Mouse (Mus musculus) urinary bladder, postnatal 10 days (tissue): ENCODE measurements around the gene AL732309.1.
"Not testable (repeated sequence)": the region's sequence is repeated elsewhere in the genome, so short reads cannot be mapped to it uniquely, and the experiment has no call there.

Experiments used
- DNase-seq: peaks from one replicate; pipeline ENCODE4 v3.0.0; 2022; ENCODE audit warnings: low spot score

The AL732309.1 gene

DNA sequence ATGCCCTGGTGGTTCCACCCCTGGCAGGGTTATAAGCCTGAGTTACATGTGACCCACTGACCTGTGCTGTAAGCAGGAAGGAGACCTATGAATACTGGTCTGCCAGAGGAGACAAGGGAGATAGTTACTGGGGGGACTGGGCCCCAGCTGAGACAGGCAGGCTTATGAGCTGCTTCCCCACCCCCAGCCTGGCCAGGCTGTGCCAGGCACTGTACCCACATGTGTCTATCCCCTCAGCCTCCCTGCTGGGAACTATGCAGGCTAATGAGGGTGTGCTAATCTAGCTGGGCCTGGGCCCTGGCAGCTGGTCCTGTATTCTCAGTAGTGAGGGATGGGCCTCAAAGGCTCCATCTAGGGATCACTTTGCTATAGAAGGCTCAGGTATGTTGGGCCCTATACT is 20.6 kb upstream of the AL732309.1 start:
- DNase-seq, result no peak

- DNase-seq, result no peak
Observed at GRCm38 (mm10) chr2:25266720-25267119, 20.1 kb upstream of the AL732309.1 start.

- no peak for DNase-seq
Observed at GRCm38 (mm10) chr2:25265897-25266656, 19.4 kb upstream of the AL732309.1 start.

DNA sequence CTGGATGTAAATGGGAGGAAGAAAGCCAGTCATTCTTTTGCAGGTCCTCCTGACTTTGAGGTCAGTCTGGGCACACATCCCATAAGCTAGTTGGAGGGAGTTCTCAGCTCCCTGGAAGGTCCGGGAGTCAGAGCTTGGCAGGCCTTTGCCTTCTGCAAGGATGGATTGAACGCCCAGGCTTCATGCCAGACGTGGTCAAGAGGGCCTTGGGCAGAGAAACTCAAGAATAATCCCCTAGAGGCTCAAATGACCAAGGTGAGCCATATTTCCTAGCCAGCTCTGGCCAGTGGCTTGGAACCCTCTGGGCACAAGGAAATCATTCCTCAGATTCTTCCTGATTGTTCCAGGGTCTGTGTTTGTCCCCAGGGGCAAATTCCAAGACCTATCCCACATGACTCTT is 18.2 kb upstream of the AL732309.1 start:
- no peak for DNase-seq

DNA sequence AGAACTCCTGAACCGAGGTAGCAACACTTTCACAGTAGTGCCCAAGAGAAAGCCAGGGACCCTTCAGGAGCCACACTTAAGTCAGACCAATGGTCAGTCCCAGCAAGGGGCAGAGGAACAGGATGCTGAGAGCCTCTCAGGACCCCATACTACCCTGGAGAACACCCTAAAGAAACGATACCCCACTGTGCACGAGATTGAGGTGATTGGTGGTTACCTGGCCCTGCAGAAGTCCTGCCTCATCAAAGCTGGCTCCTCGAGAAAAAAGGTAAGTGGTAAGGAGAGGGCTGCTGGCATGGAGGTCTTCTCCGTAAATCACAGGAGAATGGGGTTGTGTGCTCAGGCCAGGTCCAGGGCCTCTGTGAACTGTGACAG is 17.6 kb upstream of the AL732309.1 start:
- no peak for DNase-seq

- no peak for DNase-seq
Observed at GRCm38 (mm10) chr2:25263623-25264285, 17.1 kb upstream of the AL732309.1 start.

GRCm38 (mm10) chr2:25262795-25263622 is 16.3 kb upstream of the AL732309.1 start:
- no peak for DNase-seq

DNA sequence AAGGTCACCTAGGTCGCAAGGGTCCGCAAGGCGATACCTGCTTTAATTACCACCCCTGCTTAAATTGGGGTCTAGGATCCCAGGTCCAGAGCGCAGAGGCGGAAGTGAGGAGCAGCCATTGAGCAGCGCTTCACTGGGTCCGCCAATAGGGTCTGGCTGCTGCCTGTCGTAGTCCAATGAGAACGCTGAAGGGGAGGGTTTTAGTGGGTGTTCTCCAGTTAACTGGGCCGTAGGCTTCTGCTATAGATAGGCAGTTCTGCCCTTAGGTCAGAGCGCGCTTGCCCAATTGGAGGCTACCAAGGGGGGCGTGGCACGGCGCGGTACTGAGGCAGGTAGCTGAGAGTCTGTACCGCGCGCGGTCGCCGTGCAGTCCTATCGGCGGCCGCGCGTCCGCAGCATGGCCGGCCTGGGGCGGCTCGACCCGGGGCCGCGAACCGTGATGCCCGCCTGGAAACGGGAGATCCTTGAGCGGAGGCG is 15.7 kb upstream of the AL732309.1 start, which contains the start of gene Tprn:
Gene Tprn (plus strand): TSS at position 328 of the 477 bp plus-strand sequence.
- peak; percentile 84 for DNase-seq

DNA sequence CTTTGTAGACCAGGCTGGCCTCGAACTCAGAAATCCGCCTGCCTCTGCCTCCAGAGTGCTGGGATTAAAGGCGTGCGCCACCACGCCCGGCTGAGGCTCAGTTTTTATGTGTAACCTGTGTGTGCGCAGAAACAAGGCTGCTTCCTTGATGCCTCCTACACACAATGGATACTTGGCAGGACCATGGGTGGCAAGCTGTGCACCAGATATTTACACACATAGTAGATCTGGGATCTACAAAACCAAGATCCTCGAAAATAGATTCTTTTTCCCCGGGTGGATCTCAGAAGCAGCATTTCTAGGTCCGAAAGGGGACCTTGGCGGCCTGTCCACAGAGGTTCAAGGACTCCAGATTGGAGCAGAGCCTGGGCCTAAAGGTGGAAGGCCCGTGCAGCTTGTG is 15.2 kb upstream of the AL732309.1 start:
- no peak for DNase-seq

- no peak for DNase-seq
Observed at GRCm38 (mm10) chr2:25258887-25259286, 12.2 kb upstream of the AL732309.1 start.

DNA sequence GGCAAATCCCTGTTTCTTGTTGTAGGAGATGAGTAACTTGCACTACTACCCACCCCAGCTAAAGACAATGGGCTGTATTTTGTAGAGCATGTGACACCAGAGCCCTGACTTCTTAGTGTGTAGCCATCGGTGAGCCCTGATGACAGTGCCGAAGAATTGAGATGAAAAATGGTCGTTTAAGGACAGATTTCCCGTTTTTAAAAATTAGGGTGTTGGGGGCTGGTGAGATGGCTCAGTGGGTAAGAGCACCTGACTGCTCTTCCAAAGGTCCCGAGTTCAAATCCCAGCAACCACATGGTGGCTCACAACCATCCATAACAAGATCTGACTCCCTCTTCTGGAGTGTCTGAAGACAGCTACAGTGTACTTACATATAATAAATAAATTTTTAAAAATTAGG is 10.6 kb upstream of the AL732309.1 start:
- DNase-seq, result not testable (repeated sequence)

DNA sequence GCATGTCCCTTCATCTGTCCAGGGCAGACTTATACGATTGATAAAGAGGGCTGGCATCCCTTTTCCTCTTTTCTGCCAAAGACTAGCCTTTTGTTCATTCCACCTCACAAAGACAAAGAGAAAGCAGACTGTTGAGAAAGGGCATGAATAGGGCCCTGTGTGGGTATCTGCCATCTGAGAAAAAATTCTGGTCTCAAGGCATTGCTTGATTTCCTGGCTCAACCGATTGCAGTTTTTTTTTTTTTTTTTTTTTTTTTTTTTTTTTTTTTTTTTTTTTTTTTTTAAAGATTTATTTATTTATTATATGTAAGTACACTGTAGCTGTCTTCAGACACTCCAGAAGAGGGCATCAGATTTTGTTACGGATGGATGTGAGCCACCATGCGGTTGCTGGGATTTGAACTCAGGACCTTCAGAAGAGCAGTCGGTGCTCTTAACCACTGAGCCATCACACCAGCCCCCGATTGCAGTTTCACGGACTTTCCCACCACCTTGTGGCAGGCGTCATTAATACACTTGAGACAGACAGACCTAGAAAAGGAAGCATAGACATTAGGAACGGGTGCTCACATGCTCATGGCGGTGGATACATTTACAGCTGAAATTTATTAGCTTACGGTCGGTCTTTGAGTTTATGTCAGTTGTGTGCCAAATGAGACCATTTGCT is 9.9 kb upstream of the AL732309.1 start:
- not testable (repeated sequence) for DNase-seq

DNA sequence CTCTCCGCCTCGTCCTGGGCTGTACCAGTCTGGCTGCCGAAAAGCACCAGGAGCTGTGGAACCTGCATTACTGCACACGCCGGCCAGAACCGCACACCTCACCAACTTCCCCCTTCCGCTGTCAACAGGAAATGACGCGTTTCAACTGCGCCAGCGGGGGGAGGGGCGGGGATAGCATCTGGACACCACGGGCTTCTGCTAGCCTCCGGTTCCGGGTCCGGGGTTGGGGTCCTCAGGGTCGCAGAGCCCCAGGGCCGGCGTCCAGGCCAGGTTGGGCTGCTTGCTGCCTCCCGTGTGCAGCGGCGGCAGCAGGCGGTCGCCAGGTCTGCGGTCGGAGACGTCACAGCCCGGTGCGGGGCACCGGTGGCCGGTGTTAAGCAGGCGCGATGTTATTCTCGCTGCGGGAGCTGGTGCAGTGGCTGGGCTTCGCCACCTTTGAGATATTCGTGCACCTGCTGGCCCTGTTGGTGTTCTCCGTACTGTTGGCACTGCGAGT is 8.7 kb upstream of the AL732309.1 start, which contains the start of gene Tmem203:
Gene Tmem203 (plus strand): TSS at position 156 of the 496 bp plus-strand sequence.
- DNase-seq, result peak; percentile 51

GRCm38 (mm10) chr2:25252331-25252730 is 5.7 kb upstream of the AL732309.1 start:
- DNase-seq, result no peak

GRCm38 (mm10) chr2:25244144-25244543 is 2.5 kb downstream of the AL732309.1 start:
- no peak for DNase-seq

- DNase-seq, result no peak
Observed at GRCm38 (mm10) chr2:25243342-25243741, 3.3 kb downstream of the AL732309.1 start.

DNA sequence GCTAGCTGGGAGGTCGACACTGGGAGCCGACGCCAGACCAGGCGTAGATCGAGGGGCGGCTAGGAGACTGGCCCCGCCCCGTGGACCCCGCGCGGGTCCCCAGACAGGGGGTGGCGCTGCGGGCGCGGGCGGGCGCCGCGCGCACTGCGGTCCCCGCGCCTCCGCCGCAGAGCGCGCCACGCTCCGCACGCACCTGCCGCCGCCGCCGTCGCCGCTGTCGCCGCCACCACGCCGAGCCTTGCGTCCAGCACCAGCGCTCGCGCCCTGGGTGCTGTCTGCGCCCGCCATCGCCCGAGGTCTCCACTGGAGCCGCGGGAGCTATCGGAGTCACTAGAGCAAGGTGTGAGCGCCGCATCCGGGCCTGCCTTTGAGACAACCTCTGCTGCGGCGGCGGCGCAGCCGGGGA is 4.6 kb downstream of the AL732309.1 start, which contains the start of the genes Rnf208 and Cysrt1:
Gene Rnf208 (plus strand): TSS at position 155 of the 406 bp plus-strand sequence.
Gene Cysrt1 (minus strand): TSS at position 352 of the 406 bp plus-strand sequence.
- no peak for DNase-seq

- no peak for DNase-seq
Observed at GRCm38 (mm10) chr2:25241438-25241775, 5.3 kb downstream of the AL732309.1 start.

- DNase-seq, result no peak
Observed at GRCm38 (mm10) chr2:25240723-25241437, 5.8 kb downstream of the AL732309.1 start.

- DNase-seq, result no peak
Observed at GRCm38 (mm10) chr2:25240310-25240709, 6.4 kb downstream of the AL732309.1 start.

DNA sequence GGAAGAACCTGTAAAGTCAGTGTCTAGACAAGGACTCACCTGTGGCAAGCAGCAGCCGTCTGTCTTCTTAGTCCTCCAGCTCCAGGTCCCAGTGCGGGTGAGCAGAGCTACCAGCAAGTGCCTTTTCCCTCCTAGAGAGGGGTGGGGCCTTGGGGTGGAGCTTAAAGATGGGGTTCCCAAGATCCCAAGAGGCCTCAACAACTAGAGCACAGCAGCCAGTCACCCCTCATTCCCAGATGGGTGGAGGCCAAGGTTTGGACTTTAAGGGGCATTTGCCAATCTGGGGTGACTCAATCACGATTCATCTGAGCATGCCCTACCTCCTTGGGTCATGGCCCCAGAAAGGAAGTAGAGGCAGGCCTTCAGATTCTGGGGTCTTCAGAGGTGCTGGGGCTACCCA is 6.9 kb downstream of the AL732309.1 start:
- no peak for DNase-seq
